Mouse (Mus musculus): Measurements from ENCODE around the gene Tfr2. TPM values are rescaled to one million over a fixed set of nuclear protein-coding genes. Genes with fewer than 3 reads are reported as not detected.

Tfr2 gene
- polyA plus RNA-seq, 1 experiment: 0.68 TPM

DNA sequence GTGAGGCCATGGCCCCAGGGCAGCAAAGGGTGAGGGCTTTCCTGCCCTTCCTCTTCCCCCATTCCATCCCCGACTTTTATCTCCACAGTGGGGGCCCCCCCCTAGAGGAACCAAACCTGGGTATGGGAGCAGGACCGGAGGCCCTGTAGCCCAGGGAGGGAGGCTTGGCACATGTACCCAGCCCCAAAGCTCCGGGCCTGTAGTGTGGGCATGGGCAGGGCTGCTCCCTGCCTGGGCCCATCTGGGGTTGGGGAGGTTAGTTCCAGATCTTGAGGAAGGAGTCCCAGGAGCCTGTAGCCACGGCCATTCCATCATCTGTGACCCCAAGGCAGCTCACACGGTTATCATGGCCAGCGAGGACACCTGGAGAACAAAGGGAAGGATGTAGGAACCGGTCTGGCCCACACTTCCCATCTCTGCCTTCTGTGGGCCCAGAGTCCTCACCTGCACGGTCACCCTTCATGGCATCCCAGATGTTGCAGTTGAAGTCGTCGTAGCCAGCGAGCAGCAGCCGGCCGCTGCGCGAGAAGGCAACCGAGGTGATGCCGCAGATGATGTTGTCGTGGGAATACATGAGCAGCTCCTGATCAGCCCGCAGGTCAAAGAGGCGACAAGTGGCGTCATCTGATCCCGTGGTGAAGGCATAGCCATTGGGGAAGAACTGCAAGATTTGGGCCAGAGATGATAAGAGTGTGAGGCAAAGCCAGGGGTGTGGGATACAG is 41.2 kb upstream of the Tfr2 start:
- H3K4me3 ChIP-seq (ENCODE audit: insufficient read depth, low read length): no peak overlapping the region
- H3K4me1 ChIP-seq (ENCODE audit: control insufficient read depth, insufficient read depth, low read length): 0 out of 2 replicates have a peak, but pooled peaks cover 5% of the 10 kb centered on the region
- TF ChIP-seq CTCF (IDR thresholded peaks at IDR 0.05; ENCODE audit: borderline replicate concordance, insufficient read depth, low read length): no peak
- no peak for TF ChIP-seq POLR2A (IDR thresholded peaks at IDR 0.05; ENCODE audit: low read depth, low read length)
- no peak overlapping the region for H3K27ac ChIP-seq (ENCODE audit: insufficient read depth, low read length)

DNA sequence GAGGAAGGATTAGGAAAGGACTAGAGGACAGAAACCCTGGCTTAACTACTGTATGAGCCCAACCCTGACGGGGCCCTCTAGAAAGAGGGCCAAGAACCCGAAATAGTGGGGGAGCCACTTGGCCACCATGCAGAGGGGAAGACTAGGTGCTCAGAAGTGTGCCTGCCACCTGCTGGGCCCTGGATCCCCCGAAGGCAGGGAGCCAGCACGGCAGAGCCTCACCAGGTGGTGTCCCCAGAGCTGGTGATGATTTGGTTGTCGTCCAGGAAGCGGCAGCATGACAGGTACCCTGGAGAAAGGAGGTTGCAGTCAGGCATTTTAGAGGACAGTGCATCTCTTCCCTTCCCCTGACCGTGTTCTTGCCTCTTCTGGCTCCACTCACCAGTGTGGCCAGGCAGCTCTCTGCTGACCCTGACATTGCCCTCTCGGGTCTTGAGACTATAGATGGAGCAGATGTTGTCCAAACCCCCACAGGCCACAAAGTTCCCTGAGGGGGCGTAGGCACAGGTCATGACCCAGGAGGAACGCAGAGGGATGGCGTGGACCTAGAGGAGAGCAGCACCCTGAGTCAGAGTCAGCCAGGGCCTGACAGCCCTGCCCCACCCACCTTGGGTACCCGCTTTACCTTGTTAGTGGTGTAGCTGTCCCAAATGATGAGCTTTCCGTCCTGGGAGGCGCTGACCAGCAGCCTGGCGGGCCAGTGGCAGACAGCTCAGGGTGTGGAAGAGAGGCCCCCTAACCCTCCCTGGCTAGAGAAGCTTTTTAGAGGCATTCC is 40.2 kb upstream of the Tfr2 start:
- peaks cover 8% of the 10 kb centered on the region; the same call in 1 of the 2 replicates for H3K4me1 ChIP-seq (ENCODE audit: control insufficient read depth, insufficient read depth, low read length)
- no peak overlapping the region for H3K27ac ChIP-seq (ENCODE audit: insufficient read depth, low read length)
- no peak overlapping the region for H3K4me3 ChIP-seq (ENCODE audit: insufficient read depth, low read length)
- TF ChIP-seq POLR2A (IDR thresholded peaks at IDR 0.05; ENCODE audit: low read depth, low read length) (no peak), CTCF (IDR thresholded peaks at IDR 0.05; ENCODE audit: borderline replicate concordance, insufficient read depth, low read length) (no peak)

DNA sequence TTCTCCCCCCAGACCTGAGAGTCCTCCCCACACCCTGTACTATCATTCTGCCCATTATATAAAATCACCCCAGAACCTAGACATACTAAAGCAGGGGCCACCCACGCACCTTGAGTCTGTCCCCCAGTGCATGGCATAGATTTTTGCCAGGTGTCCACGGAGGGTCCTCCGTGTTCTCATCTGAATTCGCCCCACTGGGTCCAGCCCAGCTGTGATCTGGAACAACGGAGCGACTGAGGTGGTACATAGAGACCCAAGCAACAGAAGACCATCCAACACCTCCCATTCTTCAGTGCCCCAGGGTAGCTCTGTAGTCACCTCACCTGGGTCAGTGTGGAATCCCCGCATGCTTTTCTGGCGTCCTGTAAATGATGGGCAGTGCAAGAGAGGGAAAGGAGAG is 39.6 kb upstream of the Tfr2 start:
- Histone ChIP-seq H3K27ac (ENCODE audit: insufficient read depth, low read length) (peak overlapping the region; percentile 17), H3K4me3 (ENCODE audit: insufficient read depth, low read length) (peak overlapping the region; percentile 50), H3K4me1 (ENCODE audit: control insufficient read depth, insufficient read depth, low read length) (peaks cover 8% of the 10 kb centered on the region; the same call in 1 of the 2 replicates)
- TF ChIP-seq CTCF (IDR thresholded peaks at IDR 0.05; ENCODE audit: borderline replicate concordance, insufficient read depth, low read length) (no peak), POLR2A (IDR thresholded peaks at IDR 0.05; ENCODE audit: low read depth, low read length) (no peak)

DNA sequence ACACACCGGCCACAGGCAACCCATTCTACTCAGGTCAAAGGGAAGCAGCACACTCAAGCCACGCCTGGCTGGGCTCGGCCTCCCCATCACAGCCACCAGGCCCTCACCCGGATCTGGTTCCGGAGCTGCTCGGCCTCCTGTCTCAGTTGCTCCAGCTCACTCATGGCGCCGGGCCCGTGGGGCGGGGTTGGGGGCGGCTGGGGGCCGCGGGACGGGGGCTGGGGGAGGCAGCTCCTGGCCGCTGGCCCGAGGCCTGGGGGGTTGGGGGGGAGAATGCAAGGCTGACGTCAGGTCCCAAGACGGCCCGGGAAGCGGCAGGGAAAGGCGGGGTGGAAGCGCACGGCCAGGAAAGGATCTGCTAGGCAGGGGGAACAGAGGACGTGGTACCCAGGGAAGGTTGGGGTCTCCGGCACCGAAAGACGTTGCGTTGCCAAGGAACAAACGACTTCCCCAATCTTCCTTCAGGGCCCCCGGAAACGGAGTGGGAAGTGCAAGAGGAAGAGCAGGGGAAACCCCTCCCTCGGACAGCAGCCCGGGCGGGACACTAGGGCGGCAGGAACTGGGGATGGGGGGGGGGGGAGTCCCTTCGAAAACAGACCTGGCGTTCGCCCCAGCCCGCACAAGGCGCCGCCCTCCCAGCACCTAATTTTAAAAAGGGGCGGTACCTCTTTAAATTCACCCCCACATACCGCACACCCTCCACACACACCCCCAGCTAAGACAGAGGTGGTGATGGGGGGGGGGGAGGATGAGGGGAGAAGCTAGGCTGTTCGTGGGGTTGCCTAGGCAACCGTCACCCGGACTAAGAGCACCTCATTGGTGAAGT is 38.8 kb upstream of the Tfr2 start:
- TF ChIP-seq CTCF (IDR thresholded peaks at IDR 0.05; ENCODE audit: borderline replicate concordance, insufficient read depth, low read length): no peak
- peak; percentile 49 for TF ChIP-seq POLR2A (IDR thresholded peaks at IDR 0.05; ENCODE audit: low read depth, low read length)
- peaks cover 8% of the 10 kb centered on the region; the same call in 1 of the 2 replicates for H3K4me1 ChIP-seq (ENCODE audit: control insufficient read depth, insufficient read depth, low read length)
- peak overlapping the region; percentile 97 for H3K4me3 ChIP-seq (ENCODE audit: insufficient read depth, low read length)
- peak overlapping the region; percentile 77 for H3K27ac ChIP-seq (ENCODE audit: insufficient read depth, low read length)

DNA sequence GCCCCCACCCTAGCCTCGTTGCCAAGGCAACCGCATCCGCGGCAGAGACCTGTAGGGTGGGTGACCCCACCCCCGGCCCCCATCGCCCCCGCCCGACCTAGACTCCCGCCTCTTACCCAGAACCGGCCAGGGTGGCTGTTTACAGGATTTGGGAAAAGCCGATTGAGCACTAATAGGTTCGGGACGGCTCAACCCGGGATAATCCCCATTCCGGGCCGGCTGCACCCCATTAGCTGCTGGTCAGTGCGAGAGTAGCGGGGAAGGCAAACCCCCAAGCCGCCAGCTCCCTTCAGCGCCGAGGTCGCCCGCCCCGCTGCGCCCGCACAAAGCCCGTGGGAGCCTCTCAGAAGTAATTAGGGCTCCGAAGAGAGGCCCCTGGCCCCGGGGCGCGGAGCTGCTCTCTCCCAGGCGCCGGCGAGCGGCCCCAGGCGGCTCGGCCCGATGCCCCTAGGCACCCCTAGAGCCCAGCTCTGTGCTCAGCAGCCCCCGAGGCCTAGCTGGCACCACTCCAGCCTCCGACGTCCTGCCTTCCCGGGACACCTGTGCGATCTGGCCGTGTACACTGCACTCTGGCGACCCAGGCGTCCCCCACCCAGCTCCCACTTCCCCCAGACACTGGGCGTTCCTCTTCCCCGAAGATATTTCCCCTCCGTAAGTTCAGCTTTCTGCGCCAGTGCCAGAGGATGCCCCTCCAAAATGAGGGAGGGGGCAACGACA is 38.1 kb upstream of the Tfr2 start:
- H3K4me3 ChIP-seq (ENCODE audit: insufficient read depth, low read length): peak overlapping the region; percentile 97
- peaks cover 8% of the 10 kb centered on the region; the same call in 1 of the 2 replicates for H3K4me1 ChIP-seq (ENCODE audit: control insufficient read depth, insufficient read depth, low read length)
- H3K27ac ChIP-seq (ENCODE audit: insufficient read depth, low read length): peak overlapping the region; percentile 97
- TF ChIP-seq CTCF (IDR thresholded peaks at IDR 0.05; ENCODE audit: borderline replicate concordance, insufficient read depth, low read length) (no peak), POLR2A (IDR thresholded peaks at IDR 0.05; ENCODE audit: low read depth, low read length) (peak; percentile 16; the same call in 1 of the 2 replicates)

DNA sequence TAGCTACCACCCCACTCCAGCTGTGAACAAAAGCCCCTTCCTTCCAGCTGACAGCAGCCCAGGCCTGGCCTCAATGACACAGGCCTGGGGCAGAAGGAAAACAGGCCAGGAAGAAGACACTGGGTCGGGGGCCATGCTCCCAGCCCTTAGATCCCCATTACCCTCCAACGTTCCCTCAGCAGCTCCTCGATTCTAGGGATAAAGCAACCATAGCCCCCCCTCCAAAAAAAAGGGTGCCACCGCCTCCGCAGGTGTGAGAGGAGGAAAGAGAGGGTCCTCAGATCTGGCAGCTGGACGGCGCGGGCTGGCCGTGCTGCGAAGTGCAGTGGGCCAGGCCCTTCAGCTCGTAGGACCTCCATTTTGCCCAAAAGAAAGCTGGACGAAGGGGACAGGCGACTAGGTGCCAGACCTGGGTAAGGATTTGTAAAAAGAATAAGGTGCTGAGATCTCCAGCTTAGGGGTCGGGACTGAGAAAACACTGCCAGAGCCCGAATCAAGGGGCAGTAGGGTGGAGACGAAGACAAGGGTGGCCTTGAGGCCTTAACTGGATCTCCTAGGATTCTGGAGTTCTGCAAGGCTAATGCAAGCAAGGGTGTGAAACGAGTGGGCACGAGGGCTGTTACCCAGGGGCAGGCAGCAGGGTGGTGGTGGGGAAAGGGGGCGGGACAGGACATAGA is 37.4 kb upstream of the Tfr2 start:
- H3K4me1 ChIP-seq (ENCODE audit: control insufficient read depth, insufficient read depth, low read length): peaks cover 8% of the 10 kb centered on the region; the same call in 1 of the 2 replicates
- H3K27ac ChIP-seq (ENCODE audit: insufficient read depth, low read length): peak overlapping the region; percentile 97
- H3K4me3 ChIP-seq (ENCODE audit: insufficient read depth, low read length): peak overlapping the region; percentile 97

DNA sequence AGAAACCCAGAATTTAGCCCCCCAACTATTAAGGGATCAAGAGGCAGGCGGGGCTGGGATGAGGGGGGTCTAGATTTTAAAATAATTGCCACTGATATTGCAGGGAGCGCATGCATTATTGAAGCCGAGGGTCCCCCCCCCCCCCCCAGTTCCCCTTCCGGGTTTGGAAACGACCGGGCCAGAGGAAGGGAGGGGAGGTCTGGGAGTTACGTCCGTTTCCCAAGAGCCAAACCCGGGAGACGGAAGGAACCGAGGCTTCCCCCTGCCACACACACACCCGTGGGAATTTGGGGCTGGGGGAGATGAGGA is 36.9 kb upstream of the Tfr2 start:
- Histone ChIP-seq H3K4me3 (ENCODE audit: insufficient read depth, low read length) (peak overlapping the region; percentile 97), H3K27ac (ENCODE audit: insufficient read depth, low read length) (peak overlapping the region; percentile 97), H3K4me1 (ENCODE audit: control insufficient read depth, insufficient read depth, low read length) (peaks cover 8% of the 10 kb centered on the region; the same call in 1 of the 2 replicates)
- no peak for TF ChIP-seq POLR2A (IDR thresholded peaks at IDR 0.05; ENCODE audit: low read depth, low read length)
- no peak for TF ChIP-seq CTCF (IDR thresholded peaks at IDR 0.05; ENCODE audit: borderline replicate concordance, insufficient read depth, low read length)

More for the DNA sequence above, 37.4 kb upstream of the Tfr2 start:
- TF ChIP-seq POLR2A (IDR thresholded peaks at IDR 0.05; ENCODE audit: low read depth, low read length) (peak; percentile 52; the same call in 1 of the 2 replicates), CTCF (IDR thresholded peaks at IDR 0.05; ENCODE audit: borderline replicate concordance, insufficient read depth, low read length) (no peak)

DNA sequence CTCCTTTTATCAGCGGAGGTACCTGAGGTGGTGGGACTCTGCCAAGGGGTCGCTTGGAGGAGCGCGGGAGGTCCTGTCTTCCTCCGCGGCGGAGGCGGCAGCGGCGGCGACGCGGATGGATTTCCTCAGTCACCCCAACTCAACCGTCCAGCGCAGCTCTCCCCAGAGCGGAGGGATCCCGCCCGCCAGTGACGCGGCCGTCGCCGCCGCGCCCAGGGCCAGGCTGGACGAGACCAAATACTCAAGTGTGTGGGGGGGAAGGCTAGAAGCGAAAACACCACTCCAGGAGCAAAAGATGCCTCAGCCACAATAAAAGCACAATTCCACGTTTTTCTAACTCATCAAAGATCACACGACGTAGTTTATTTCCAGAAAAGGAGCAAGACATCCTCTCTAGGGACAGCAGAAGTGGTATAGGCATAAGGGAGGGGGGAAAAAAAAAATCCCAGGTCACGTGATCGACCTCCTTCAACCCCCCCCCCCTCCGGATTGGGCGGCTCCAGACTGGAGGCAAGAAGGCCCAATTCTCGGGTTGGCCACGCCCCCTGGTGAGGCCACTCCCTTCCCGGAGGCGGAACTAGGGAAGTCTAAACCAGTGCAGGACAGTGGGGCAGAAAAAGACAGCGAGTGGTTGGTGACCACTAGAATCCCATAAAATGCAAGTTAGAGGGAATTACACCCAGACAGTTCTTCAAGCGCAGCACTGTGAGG is 36.4 kb upstream of the Tfr2 start, which contains the start of the genes Epo and Gnb2:
Gene Epo, minus strand, starts transcription at position 126 of the 711 bp plus-strand sequence.
Gene Gnb2, minus strand, starts transcription at position 394 of the 711 bp plus-strand sequence.
- H3K27ac ChIP-seq (ENCODE audit: insufficient read depth, low read length): peak within 1 kb of the TSS; percentile 97
- no peak for TF ChIP-seq CTCF (IDR thresholded peaks at IDR 0.05; ENCODE audit: borderline replicate concordance, insufficient read depth, low read length)
- peak; percentile 91 for TF ChIP-seq POLR2A (IDR thresholded peaks at IDR 0.05; ENCODE audit: low read depth, low read length)
- H3K4me1 ChIP-seq (ENCODE audit: control insufficient read depth, insufficient read depth, low read length): peaks cover 8% of the 10 kb centered on the region; the same call in 1 of the 2 replicates
- peak within 1 kb of the TSS; percentile 97 for H3K4me3 ChIP-seq (ENCODE audit: insufficient read depth, low read length)

All from embryonic fibroblast, embryonic 13.5 days (primary cell).